Mouse (Mus musculus) kidney, embryonic 14.5 days (tissue): ENCODE measurements around the gene Swi5. TPM values are rescaled to one million over a fixed set of nuclear protein-coding genes. Genes with fewer than 3 reads are reported as not detected.

Experiments used
- ATAC-seq: fragments of 200-750 bp; cut with Nextera tagmentation; 2 replicates; pipeline ENCODE4 v1.8.0; 2017; ENCODE audit warnings: moderate number of reproducible peaks, mild to moderate bottlenecking, moderate TSS enrichment, moderate library complexity; ENCODE audit not compliant: low FRiP score, low TSS enrichment
- H3K27ac ChIP-seq: fragments of 300-500 bp; sonication (generic); 2 replicates; pipeline ENCODE4 v1.5.1; 2014; ENCODE audit warnings: low read depth, mild to moderate bottlenecking, low read length, moderate library complexity, mixed read lengths
- H3K27me3 ChIP-seq: fragments of 300-500 bp; sonication (generic); 2 replicates; pipeline ENCODE4 v1.6.1; 2014; ENCODE audit warnings: mild to moderate bottlenecking, low read length; ENCODE audit not compliant: control insufficient read depth, insufficient read depth
- H3K36me3 ChIP-seq: fragments of 300-500 bp; sonication (generic); 2 replicates; pipeline ENCODE4 v1.6.1; 2014; ENCODE audit warnings: low read length, mixed read lengths; ENCODE audit not compliant: control insufficient read depth, insufficient read depth
- H3K4me1 ChIP-seq: fragments of 300-500 bp; sonication (generic); 2 replicates; pipeline ENCODE4 v1.6.1; 2014; ENCODE audit warnings: low read length, mixed read lengths; ENCODE audit not compliant: control insufficient read depth, insufficient read depth
- H3K4me2 ChIP-seq: fragments of 300-500 bp; sonication (generic); replicated peaks from 2 replicates; pipeline ENCODE4 v1.6.1; 2014; ENCODE audit warnings: low read depth, mild to moderate bottlenecking, low read length
- H3K4me3 ChIP-seq: fragments of 300-500 bp; sonication (generic); 2 replicates; pipeline ENCODE4 v1.5.1; 2014; ENCODE audit warnings: mild to moderate bottlenecking, low read length
- H3K9ac ChIP-seq: fragments of 300-500 bp; sonication (generic); 2 replicates; pipeline ENCODE4 v1.6.1; 2014; ENCODE audit warnings: low read depth, mild to moderate bottlenecking, low read length, moderate library complexity
- H3K9me3 ChIP-seq: fragments of 300-500 bp; sonication (generic); 2 replicates; pipeline ENCODE4 v1.6.1; 2016; ENCODE audit warnings: low read length; ENCODE audit not compliant: control insufficient read depth
- WGBS: fragments of 180-500 bp; shearing (Covaris S2); extraction: QIAGEN DNeasy Blood & Tissue Kit; methylation state at CpG from one replicate; pipeline ENCODE4 v1.1.7; 2014; 5-methylcytosine and 5-hydroxymethylcytosine counted together
- polyA plus RNA-seq: library from polyadenylated mRNA; unstranded; fragments of >200 nt; fragmentation: Nextera tagmentation; extraction: Ambion mirVana; gene quantifications from 2 replicates; pipeline ENCODE4 v1.2.1, GENCODE M21; 2014

Swi5 gene
- polyA plus RNA-seq, 1 experiment from 2014 or later = 142 TPM

DNA sequence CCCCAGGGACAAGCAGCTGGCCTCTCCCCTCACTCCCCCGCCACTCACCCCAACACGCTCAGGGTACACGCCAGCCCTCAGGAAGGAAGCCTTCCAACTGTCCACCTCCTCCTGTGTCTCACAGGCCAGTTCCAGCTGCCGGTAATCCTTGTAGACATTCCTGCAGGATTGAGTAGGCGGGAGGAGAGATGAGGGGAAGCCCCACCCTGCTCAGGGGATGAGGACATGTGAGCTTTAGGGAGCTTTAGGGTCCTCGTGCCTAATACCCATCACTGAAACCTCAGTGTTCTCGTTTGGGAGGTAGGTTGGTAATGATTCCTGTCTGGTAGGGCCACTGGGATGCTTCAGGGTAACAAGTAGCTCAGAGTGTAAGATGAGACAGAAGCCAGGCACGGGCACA, 27.9 kb upstream of the Swi5 start:
- H3K4me2 ChIP-seq = no peak overlapping the region
- peaks cover 58% of the 10 kb centered on the region for H3K4me1 ChIP-seq
- H3K27ac ChIP-seq = peak overlapping the region; percentile 64; the same call in 1 of the 2 replicates
- WGBS = 13% methylated on average over 8 of the region's 8 CpGs
- H3K9me3 ChIP-seq = no peaks in the 10 kb centered on the region
- peaks cover 3% of the 10 kb centered on the region; the same call in 1 of the 2 replicates for H3K27me3 ChIP-seq
- H3K9ac ChIP-seq = no peak overlapping the region
- no peaks in the 10 kb centered on the region for H3K36me3 ChIP-seq
- no peak for ATAC-seq
- no peak overlapping the region for H3K4me3 ChIP-seq

DNA sequence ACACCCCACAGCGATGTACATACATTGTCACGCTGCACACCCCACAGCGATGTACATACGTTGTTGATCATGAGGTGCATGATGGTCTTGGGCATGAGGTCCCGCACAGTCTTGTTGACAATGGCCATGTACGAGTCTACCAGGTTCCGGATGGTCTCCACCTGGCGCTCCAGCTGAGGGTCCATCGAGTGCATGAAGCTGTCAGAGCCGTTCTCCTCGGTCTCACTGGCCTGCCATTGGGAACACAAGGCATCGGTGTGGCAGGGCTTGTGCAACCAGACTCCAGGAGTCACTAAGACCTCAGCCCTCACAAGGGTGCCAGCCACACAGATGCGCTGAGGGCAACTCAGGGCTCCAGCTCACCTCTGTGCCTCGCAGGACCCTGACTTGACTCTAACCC, 27.0 kb upstream of the Swi5 start:
- ATAC-seq = no peak
- H3K36me3 ChIP-seq = no peaks in the 10 kb centered on the region
- 97% methylated on average over 14 of the region's 14 CpGs for WGBS
- H3K9ac ChIP-seq = no peak overlapping the region
- H3K4me1 ChIP-seq = peaks cover 55% of the 10 kb centered on the region
- H3K27me3 ChIP-seq = peaks cover 3% of the 10 kb centered on the region; the same call in 1 of the 2 replicates
- H3K9me3 ChIP-seq = no peaks in the 10 kb centered on the region
- H3K27ac ChIP-seq = 0 out of 2 replicates have a peak overlapping the region, but pooled peaks have one; percentile 64
- no peak overlapping the region for H3K4me3 ChIP-seq
- H3K4me2 ChIP-seq = no peak overlapping the region

DNA sequence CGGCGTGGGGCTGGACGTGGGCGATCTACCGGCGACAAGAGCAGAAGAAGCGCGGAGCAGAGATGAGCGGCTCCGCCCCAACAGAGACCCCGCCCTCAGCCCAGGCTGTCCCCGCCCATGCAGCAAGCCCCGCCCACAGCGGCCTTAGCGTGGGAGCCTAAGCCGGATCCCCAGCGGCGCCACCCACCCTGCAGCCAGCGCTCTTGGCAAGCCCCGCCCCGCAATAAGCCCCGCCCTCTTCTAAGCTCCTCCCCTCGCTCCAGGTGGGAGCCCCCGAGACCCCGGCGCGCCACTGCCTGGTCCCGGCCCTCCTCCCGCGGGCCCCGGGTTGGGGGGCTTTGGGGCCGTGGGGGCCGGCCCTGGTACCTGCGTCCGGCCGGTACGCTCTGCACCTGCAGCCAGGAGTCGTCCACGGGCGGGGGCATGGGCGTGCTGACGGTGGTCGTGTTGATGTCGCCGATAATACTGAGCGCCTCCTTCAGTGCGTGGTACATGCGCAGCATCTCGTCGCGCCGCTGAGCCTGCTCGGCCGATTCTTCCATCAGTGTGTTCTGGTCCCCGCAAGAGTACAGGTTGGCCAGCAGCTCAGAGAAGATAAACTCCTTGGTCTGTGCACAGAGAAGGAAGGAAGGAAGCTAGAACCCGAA, 24.6 kb upstream of the Swi5 start:
- Histone ChIP-seq H3K36me3 (peaks cover 12% of the 10 kb centered on the region; the same call in 1 of the 2 replicates), H3K4me2 (peak overlapping the region; percentile 100), H3K9ac (peak overlapping the region; percentile 81), H3K27me3 (0 out of 2 replicates have a peak, but pooled peaks cover 3% of the 10 kb centered on the region), H3K9me3 (no peaks in the 10 kb centered on the region), H3K4me1 (peaks cover 37% of the 10 kb centered on the region), H3K4me3 (peak overlapping the region; percentile 81), H3K27ac (no peak overlapping the region)
- 2% methylated on average over 55 of the region's 56 CpGs for WGBS
- peak; percentile 86 for ATAC-seq

DNA sequence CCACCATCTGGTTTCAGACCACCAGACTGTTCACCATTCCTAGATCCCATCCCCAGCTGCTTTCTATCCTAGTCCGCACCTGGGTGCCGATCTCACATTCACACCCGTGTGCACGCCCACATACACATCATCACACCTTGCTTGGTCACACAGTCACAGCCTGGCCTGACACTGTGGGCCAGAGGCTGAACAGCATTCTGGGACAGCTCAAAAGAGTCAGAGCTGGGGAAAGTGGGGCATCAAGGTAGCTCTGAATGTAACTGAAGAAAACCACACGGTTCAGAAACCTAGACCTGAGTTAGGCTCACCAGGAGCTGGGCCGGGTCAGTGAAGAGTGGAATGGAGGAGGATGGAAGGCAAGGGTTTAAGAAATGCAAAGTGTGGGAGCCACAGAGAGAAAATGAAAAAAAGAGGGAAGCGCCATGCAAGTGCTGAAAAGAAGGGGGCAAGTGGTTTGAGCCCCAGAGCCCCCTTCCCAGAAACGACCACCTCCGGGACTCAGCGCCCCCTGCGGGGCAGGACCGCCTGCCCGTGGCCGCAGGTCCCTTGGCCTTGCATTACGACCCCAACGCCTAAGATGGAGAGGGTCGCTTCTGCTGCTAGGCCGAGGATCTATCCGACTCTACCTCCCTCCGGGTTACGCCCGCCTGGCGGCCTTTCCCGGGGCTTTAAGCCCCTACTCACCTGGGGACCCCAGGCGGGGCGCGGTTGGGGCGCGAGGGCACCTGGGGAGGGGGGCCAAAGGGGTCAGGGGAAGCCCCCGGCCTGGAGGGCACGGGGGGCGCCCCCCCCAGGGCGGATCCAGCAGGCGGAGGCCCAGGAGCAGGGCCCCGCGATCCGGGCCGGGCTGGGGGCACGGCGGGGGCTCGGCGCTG, 23.8 kb upstream of the Swi5 start:
- H3K27ac ChIP-seq = no peak overlapping the region
- H3K9me3 ChIP-seq = no peaks in the 10 kb centered on the region
- peaks cover 30% of the 10 kb centered on the region for H3K4me1 ChIP-seq
- 6% methylated on average over 33 of the region's 42 CpGs for WGBS
- peak overlapping the region; percentile 81 for H3K9ac ChIP-seq
- H3K4me3 ChIP-seq = peak overlapping the region; percentile 81
- peak overlapping the region; percentile 100 for H3K4me2 ChIP-seq
- H3K36me3 ChIP-seq = peaks cover 20% of the 10 kb centered on the region; the same call in 1 of the 2 replicates
- peak; percentile 22; the same call in 1 of the 2 replicates for ATAC-seq
- H3K27me3 ChIP-seq = 0 out of 2 replicates have a peak, but pooled peaks cover 3% of the 10 kb centered on the region

DNA sequence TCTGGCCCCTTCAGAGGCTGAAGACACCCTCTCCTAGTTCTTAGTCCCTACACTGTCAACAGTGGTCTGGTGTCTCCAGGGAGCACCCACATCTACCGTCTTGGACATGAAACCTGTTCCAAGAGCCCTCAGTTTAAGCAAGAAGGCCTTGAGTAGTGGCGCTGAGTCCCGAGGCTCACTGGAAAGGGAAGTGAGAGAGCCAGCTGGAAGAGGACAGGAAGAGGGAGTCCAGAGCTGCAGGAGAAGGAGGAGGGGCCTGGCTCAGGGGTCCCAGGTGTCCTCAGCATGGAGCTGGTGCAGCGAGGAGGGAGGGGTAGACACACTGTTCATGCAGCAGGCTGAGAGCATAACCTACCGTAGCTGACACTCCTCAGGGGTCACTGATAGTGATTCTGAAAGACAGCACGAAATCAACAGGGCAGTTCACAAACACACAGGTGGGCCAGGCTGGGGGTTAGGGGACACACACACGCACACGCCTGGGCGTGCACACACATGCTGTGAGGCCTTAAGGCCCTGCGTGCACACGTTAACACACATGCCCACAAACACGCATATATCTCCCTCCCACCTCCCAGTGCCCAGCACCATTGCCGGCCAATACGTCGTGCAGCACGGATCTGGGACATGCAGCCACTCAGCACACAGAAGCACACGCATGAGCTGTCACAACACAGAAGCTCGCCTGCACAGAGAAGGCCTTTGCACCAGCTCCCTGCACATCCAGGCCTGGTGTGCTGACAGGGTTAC, 22.4 kb upstream of the Swi5 start:
- Histone ChIP-seq H3K4me3 (no peak overlapping the region), H3K9me3 (no peaks in the 10 kb centered on the region), H3K36me3 (peaks cover 34% of the 10 kb centered on the region), H3K4me2 (no peak overlapping the region), H3K9ac (no peak overlapping the region), H3K27me3 (0 out of 2 replicates have a peak, but pooled peaks cover 3% of the 10 kb centered on the region), H3K27ac (no peak overlapping the region), H3K4me1 (peaks cover 17% of the 10 kb centered on the region)
- ATAC-seq = no peak
- 87% methylated on average over 18 of the region's 18 CpGs for WGBS

DNA sequence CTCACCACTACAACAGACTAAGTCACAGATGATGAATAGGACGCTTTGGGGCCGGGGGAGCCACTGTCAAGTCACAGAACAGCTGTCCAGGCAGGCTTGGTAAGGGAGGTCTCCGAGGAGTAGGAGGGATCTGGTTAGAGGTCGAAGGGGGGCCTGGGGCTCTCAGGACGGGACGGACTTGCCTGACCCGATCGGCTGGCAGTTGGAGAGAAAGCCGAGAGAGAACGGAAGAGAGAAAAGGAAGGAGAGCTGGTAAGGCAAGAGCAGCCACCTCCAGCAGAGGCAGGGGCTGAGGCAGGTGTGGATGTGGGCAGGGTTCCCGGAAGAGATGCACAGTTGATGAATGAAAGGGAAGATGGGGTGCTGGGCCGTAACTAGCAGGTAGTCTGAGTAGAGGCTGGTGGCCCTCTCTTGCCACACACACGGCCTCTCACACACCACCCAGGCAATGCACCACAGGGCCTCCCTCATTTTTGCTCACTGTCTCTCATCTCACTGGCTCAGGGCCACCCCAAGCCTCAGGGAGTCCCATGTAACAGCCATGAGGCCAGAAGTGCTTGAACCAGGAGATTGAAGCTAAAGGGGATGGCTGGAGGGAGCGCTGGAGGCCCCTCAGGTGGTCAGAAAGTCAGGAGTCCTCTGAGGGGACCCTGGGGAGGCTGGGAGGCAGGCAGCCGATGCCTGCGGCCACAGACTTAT, 21.1 kb upstream of the Swi5 start:
- Histone ChIP-seq H3K9ac (no peak overlapping the region), H3K4me3 (no peak overlapping the region), H3K4me1 (peaks cover 15% of the 10 kb centered on the region), H3K36me3 (peaks cover 46% of the 10 kb centered on the region), H3K4me2 (no peak overlapping the region), H3K9me3 (no peaks in the 10 kb centered on the region), H3K27ac (no peak overlapping the region), H3K27me3 (0 out of 2 replicates have a peak, but pooled peaks cover 3% of the 10 kb centered on the region)
- no peak for ATAC-seq
- WGBS = 84% methylated on average over 16 of the region's 16 CpGs

DNA sequence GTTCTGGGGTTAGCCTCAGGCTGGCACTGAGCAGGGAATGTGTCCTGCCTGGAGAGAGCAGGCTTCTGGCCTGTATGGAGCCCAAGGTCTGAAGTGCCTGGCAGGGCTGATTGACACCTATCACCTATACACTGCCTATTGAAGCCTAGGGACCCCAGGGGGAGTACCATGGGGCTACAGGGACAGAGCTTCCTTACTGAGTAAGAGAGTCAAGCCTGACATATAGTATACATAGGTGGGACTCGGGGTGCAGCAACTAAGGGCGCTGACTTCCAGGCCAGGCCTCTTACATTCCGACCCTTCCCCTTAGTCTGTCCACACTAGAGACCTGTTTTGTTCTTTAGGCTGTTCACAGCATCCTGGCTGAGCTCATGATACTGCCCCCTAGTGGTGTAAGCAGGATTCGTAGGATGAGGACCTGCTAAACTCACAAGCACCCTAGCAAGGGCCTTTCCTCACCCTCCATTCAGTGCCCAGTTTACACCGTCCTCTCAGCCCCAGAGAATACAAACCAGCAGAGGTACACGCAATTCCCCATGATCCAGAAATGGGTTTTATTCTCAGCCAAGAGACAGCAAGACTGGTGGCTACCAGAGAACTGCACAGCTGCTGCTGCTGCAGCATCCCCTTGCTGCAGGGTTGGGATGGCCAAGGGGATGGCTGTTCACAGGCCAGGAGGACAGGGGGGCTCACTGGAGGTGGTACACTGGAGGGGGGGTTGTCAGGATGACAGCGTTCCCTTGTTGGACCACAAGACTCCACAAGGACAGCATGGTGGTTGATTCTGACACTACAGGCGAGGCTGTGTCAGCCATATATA, 20.3 kb upstream of the Swi5 start:
- Histone ChIP-seq H3K27me3 (0 out of 2 replicates have a peak, but pooled peaks cover under 1% of the 10 kb centered on the region), H3K9ac (no peak overlapping the region), H3K36me3 (peaks cover 55% of the 10 kb centered on the region), H3K9me3 (no peaks in the 10 kb centered on the region), H3K4me3 (no peak overlapping the region), H3K27ac (no peak overlapping the region), H3K4me1 (peaks cover 15% of the 10 kb centered on the region), H3K4me2 (no peak overlapping the region)
- WGBS = 54% methylated on average over 8 of the region's 8 CpGs
- ATAC-seq = no peak
